Mouse (Mus musculus) adrenal gland, postnatal 14 days (tissue): ENCODE measurements around the gene Ppef2. TPM values are rescaled to one million over a fixed set of nuclear protein-coding genes. Genes with fewer than 3 reads are reported as not detected.
A peak's percentile ranks its signal among the peaks of the same experiment; 100 is the strongest.

Experiments used
- DNase-seq: peaks from one replicate; pipeline ENCODE4 v3.0.0; 2021; ENCODE audit warnings: mixed read lengths
- total RNA-seq: library from RNA; stranded (reverse); gene quantifications from 2 replicates; pipeline ENCODE4 v1.2.3, GENCODE M21; 2021

The Ppef2 gene
- total RNA-seq, 1 experiment from 2014 or later: 0.22 TPM

GRCm38 (mm10) chr5:92195716-92196115 is 60.4 kb downstream of the Ppef2 start:
- peak; percentile 79 for DNase-seq

GRCm38 (mm10) chr5:92188881-92189483 is 67.1 kb downstream of the Ppef2 start:
- DNase-seq: no peak

- DNase-seq: no peak
Observed at GRCm38 (mm10) chr5:92183071-92183830, 72.8 kb downstream of the Ppef2 start.

Other genes with a start within 250 kb of the Ppef2 start
- gene Cdkl2, start 212.4 kb downstream of the Ppef2 start, total RNA-seq: 4.4 and 5.1 TPM in 2 replicates
- gene G3bp2, start 172.6 kb downstream of the Ppef2 start, total RNA-seq: 105 and 123 TPM in 2 replicates
- gene Uso1, start 118.3 kb downstream of the Ppef2 start, total RNA-seq: 72.1 and 77.0 TPM in 2 replicates
- gene U90926, start 40.9 kb downstream of the Ppef2 start, total RNA-seq: 1.1 TPM in 1 of 2 replicates, not detected in the other
- 19.6 and 26.8 TPM in 2 replicates for gene Naaa, start 21.9 kb upstream of the Ppef2 start, total RNA-seq
- gene Sdad1, start 54.2 kb upstream of the Ppef2 start, total RNA-seq: 30.5 and 42.2 TPM in 2 replicates
- gene Cxcl9, start 71.8 kb upstream of the Ppef2 start, total RNA-seq: 1.0 and 2.1 TPM in 2 replicates
- gene Art3, start 75.5 kb upstream of the Ppef2 start, total RNA-seq: 91.5 and 131 TPM in 2 replicates
- gene Cxcl10, start 92.6 kb upstream of the Ppef2 start, total RNA-seq: 0.52 and 3.2 TPM in 2 replicates
- gene Nup54, start 178.9 kb upstream of the Ppef2 start, total RNA-seq: 37.2 and 42.1 TPM in 2 replicates